Mouse (Mus musculus) embryonic facial prominence, embryonic 14.5 days (tissue): Measurements from ENCODE around the gene 1700014D04Rik. TPM values are rescaled to one million over a fixed set of nuclear protein-coding genes. Genes with fewer than 3 reads are reported as not detected.
"Not testable (repeated sequence)": the region's sequence is repeated elsewhere in the genome, so short reads cannot be mapped to it uniquely, and the experiment has no call there.

ENCODE experiments used
- ATAC-seq: fragments of 200-750 bp; cut with Nextera tagmentation; 2 replicates; pipeline ENCODE4 v1.8.0; 2017; ENCODE audit warnings: low read depth, moderate number of reproducible peaks, moderate TSS enrichment
- DNase-seq: peaks from one replicate; pipeline ENCODE4 v3.0.0-alpha.2; 2015; ENCODE audit warnings: low spot score
- H3K27ac ChIP-seq: fragments of 300-500 bp; sonication (generic); replicated peaks from 2 replicates; pipeline ENCODE4 v1.5.1; 2014; ENCODE audit warnings: low read depth, mild to moderate bottlenecking, low read length, moderate library complexity
- H3K27me3 ChIP-seq: fragments of 300-500 bp; sonication (generic); replicated peaks from 2 replicates; pipeline ENCODE4 v1.6.1; 2014; ENCODE audit warnings: low read length; ENCODE audit not compliant: control insufficient read depth, insufficient read depth
- H3K36me3 ChIP-seq: fragments of 300-500 bp; sonication (generic); 2 replicates; pipeline ENCODE4 v1.6.1; 2014; ENCODE audit warnings: low read length, mixed read lengths; ENCODE audit not compliant: control insufficient read depth, insufficient read depth
- H3K4me1 ChIP-seq: fragments of 300-500 bp; sonication (generic); 2 replicates; pipeline ENCODE4 v1.6.1; 2014; ENCODE audit warnings: antibody characterized with exemption, low read length; ENCODE audit not compliant: control insufficient read depth, insufficient read depth
- H3K4me2 ChIP-seq: fragments of 300-500 bp; sonication (generic); 2 replicates; pipeline ENCODE4 v1.6.1; 2014; ENCODE audit warnings: low read depth, mild to moderate bottlenecking, low read length, moderate library complexity, mixed read lengths
- H3K4me3 ChIP-seq: fragments of 300-500 bp; sonication (generic); 2 replicates; pipeline ENCODE4 v1.5.1; 2014; ENCODE audit warnings: low read depth, mild to moderate bottlenecking, low read length
- H3K9ac ChIP-seq: fragments of 300-500 bp; sonication (generic); 2 replicates; pipeline ENCODE4 v1.6.1; 2014; ENCODE audit warnings: low read depth, mild to moderate bottlenecking, low read length, moderate library complexity, mixed read lengths
- H3K9me3 ChIP-seq: fragments of 300-500 bp; sonication (generic); 2 replicates; pipeline ENCODE4 v1.6.1; 2016; ENCODE audit warnings: low read length; ENCODE audit not compliant: control insufficient read depth
- WGBS: fragments of 180-500 bp; shearing (Covaris S2); extraction: QIAGEN DNeasy Blood & Tissue Kit; methylation state at CpG from one replicate; pipeline ENCODE4 v1.1.7; 2014; 5-methylcytosine and 5-hydroxymethylcytosine counted together
- polyA plus RNA-seq: library from polyadenylated mRNA; unstranded; fragments of >200 nt; fragmentation: Nextera tagmentation; extraction: Ambion mirVana; gene quantifications from 2 replicates; pipeline ENCODE4 v1.2.1, GENCODE M21; 2014

The 1700014D04Rik gene
- polyA plus RNA-seq, 1 experiment from 2014 or later = not detected

- Histone ChIP-seq H3K9ac (no peak overlapping the region), H3K27ac (no peak overlapping the region), H3K4me2 (no peak overlapping the region), H3K36me3 (no peaks in the 10 kb centered on the region), H3K4me1 (peaks cover 6% of the 10 kb centered on the region), H3K4me3 (no peak overlapping the region), H3K9me3 (no peaks in the 10 kb centered on the region), H3K27me3 (no peaks in the 10 kb centered on the region)
- peak; percentile 30 for DNase-seq
- ATAC-seq = no peak
- WGBS = 45% methylated on average over 12 of the region's 12 CpGs
Observed at GRCm38 (mm10) chr13:59704562-59704961, 42.0 kb downstream of the 1700014D04Rik start.

- H3K4me1 ChIP-seq = peaks cover 6% of the 10 kb centered on the region
- 84% methylated on average over 12 of the region's 12 CpGs for WGBS
- DNase-seq (no peak), ATAC-seq (no peak)
- no peak overlapping the region for H3K4me2 ChIP-seq
- H3K27me3 ChIP-seq = no peaks in the 10 kb centered on the region
- H3K9ac ChIP-seq = no peak overlapping the region
- H3K4me3 ChIP-seq = no peak overlapping the region
- H3K9me3 ChIP-seq = no peaks in the 10 kb centered on the region
- H3K27ac ChIP-seq = no peak overlapping the region
- no peaks in the 10 kb centered on the region for H3K36me3 ChIP-seq
Observed at GRCm38 (mm10) chr13:59703514-59703913, 43.0 kb downstream of the 1700014D04Rik start.

- H3K27me3 ChIP-seq, H3K27ac ChIP-seq, ATAC-seq, H3K4me3 ChIP-seq, H3K4me2 ChIP-seq, H3K9ac ChIP-seq, H3K36me3 ChIP-seq, H3K4me1 ChIP-seq, H3K9me3 ChIP-seq: not testable (repeated sequence)
- WGBS = 36% methylated on average over 1 of the region's 1 CpGs
- DNase-seq = peak; percentile 28
Observed at GRCm38 (mm10) chr13:59700137-59700536, 46.4 kb downstream of the 1700014D04Rik start.

GRCm38 (mm10) chr13:59699131-59699530 is 47.4 kb downstream of the 1700014D04Rik start:
- no peak for DNase-seq
- no peak for ATAC-seq
- no peaks in the 10 kb centered on the region for H3K9me3 ChIP-seq
- H3K4me1 ChIP-seq = no peaks in the 10 kb centered on the region
- H3K36me3 ChIP-seq = no peaks in the 10 kb centered on the region
- H3K4me3 ChIP-seq = no peak overlapping the region
- no peak overlapping the region for H3K4me2 ChIP-seq
- no peak overlapping the region for H3K27ac ChIP-seq
- no peak overlapping the region for H3K9ac ChIP-seq
- 89% methylated on average over 8 of the region's 8 CpGs for WGBS
- H3K27me3 ChIP-seq = no peaks in the 10 kb centered on the region

GRCm38 (mm10) chr13:59695781-59696180 is 50.8 kb downstream of the 1700014D04Rik start:
- DNase-seq = no peak
- 80% methylated on average over 7 of the region's 7 CpGs for WGBS
- Histone ChIP-seq H3K4me3 (no peak overlapping the region), H3K4me2 (no peak overlapping the region), H3K36me3 (no peaks in the 10 kb centered on the region), H3K9ac (no peak overlapping the region), H3K9me3 (no peaks in the 10 kb centered on the region), H3K4me1 (no peaks in the 10 kb centered on the region), H3K27me3 (no peaks in the 10 kb centered on the region), H3K27ac (no peak overlapping the region)
- no peak for ATAC-seq

- no peak for DNase-seq
- H3K4me2 ChIP-seq = no peak within 1 kb of the TSS
- H3K4me3 ChIP-seq = no peak within 1 kb of the TSS
- no peak within 1 kb of the TSS for H3K27ac ChIP-seq
- no peak within 1 kb of the TSS for H3K9ac ChIP-seq
- no peak for ATAC-seq
- H3K9me3 ChIP-seq = no peaks in the 10 kb centered on the region
- 84% methylated on average over 3 of the region's 3 CpGs for WGBS
- no peaks in the 10 kb centered on the region for H3K36me3 ChIP-seq
- no peaks in the 10 kb centered on the region for H3K27me3 ChIP-seq
- H3K4me1 ChIP-seq = no peaks in the 10 kb centered on the region
Observed at GRCm38 (mm10) chr13:59694008-59694407, 52.5 kb downstream of the 1700014D04Rik start, which contains the start of gene 4921517D22Rik. Gene 4921517D22Rik (minus strand): TSS chr13:59694108.

GRCm38 (mm10) chr13:59691478-59691877 is 55.1 kb downstream of the 1700014D04Rik start:
- Histone ChIP-seq H3K4me3 (no peak overlapping the region), H3K27ac (no peak overlapping the region), H3K4me1 (no peaks in the 10 kb centered on the region), H3K9ac (no peak overlapping the region), H3K27me3 (no peaks in the 10 kb centered on the region), H3K36me3 (no peaks in the 10 kb centered on the region), H3K4me2 (no peak overlapping the region), H3K9me3 (no peaks in the 10 kb centered on the region)
- 56% methylated on average over 10 of the region's 10 CpGs for WGBS
- no peak for ATAC-seq
- DNase-seq = no peak

Other genes with a start within 250 kb of the 1700014D04Rik start
- gene Agtpbp1, start 161.5 kb downstream of the 1700014D04Rik start, polyA plus RNA-seq = 24.0 and 25.2 TPM in 2 replicates
- 71.0 and 80.8 TPM in 2 replicates for gene Naa35, start 161.5 kb downstream of the 1700014D04Rik start, polyA plus RNA-seq
- 42.3 and 48.4 TPM in 2 replicates for gene Golm1, start 70.9 kb downstream of the 1700014D04Rik start, polyA plus RNA-seq
- not detected in 2 replicates for gene 4921517D22Rik, start 52.6 kb downstream of the 1700014D04Rik start, polyA plus RNA-seq
- gene Spata31d1a, start 36.4 kb downstream of the 1700014D04Rik start, polyA plus RNA-seq = 0.22 TPM in 1 of 2 replicates, not detected in the other
- 0.04 and 0.06 TPM in 2 replicates for gene Spata31d1b, start 34.5 kb downstream of the 1700014D04Rik start, polyA plus RNA-seq
- gene Spata31d1d, start 15.0 kb downstream of the 1700014D04Rik start, polyA plus RNA-seq = not detected in 2 replicates
- 140 and 147 TPM in 2 replicates for gene Isca1, start 23.1 kb upstream of the 1700014D04Rik start, polyA plus RNA-seq
- not detected in 2 replicates for gene Gm49354, start 35.5 kb upstream of the 1700014D04Rik start, polyA plus RNA-seq
- 41.6 and 43.5 TPM in 2 replicates for gene Tut7, start 76.4 kb upstream of the 1700014D04Rik start, polyA plus RNA-seq